Mouse (Mus musculus) thymus, postnatal 14 days (tissue): ENCODE results near the gene Esyt3.

Experiments
- DNase-seq: peaks from one replicate; pipeline ENCODE4 v3.0.0; 2021

The Esyt3 gene

GRCm38 (mm10) chr9:99353390-99353789, 5.0 kb downstream of the Esyt3 start:
- DNase-seq = no peak

- DNase-seq = no peak
Observed at GRCm38 (mm10) chr9:99352964-99353363, 5.4 kb downstream of the Esyt3 start.

- no peak for DNase-seq
Observed at GRCm38 (mm10) chr9:99345351-99345792, 13.0 kb downstream of the Esyt3 start.

GRCm38 (mm10) chr9:99341600-99341999, 16.8 kb downstream of the Esyt3 start:
- DNase-seq = no peak

GRCm38 (mm10) chr9:99340126-99340525, 18.2 kb downstream of the Esyt3 start:
- no peak for DNase-seq

GRCm38 (mm10) chr9:99339182-99339581, 19.2 kb downstream of the Esyt3 start:
- DNase-seq = no peak

GRCm38 (mm10) chr9:99338293-99338692, 20.1 kb downstream of the Esyt3 start:
- DNase-seq = no peak

GRCm38 (mm10) chr9:99336538-99336937, 21.8 kb downstream of the Esyt3 start:
- no peak for DNase-seq

GRCm38 (mm10) chr9:99326881-99327280, 31.5 kb downstream of the Esyt3 start:
- no peak for DNase-seq

GRCm38 (mm10) chr9:99325961-99326360, 32.4 kb downstream of the Esyt3 start:
- DNase-seq = no peak

- DNase-seq = no peak
Observed at GRCm38 (mm10) chr9:99325208-99325929, 33.0 kb downstream of the Esyt3 start.

- no peak for DNase-seq
Observed at GRCm38 (mm10) chr9:99320006-99320405, 38.4 kb downstream of the Esyt3 start.

GRCm38 (mm10) chr9:99319343-99319951, 38.9 kb downstream of the Esyt3 start:
- no peak for DNase-seq

- DNase-seq = no peak
Observed at GRCm38 (mm10) chr9:99306226-99306625, 52.1 kb downstream of the Esyt3 start.

GRCm38 (mm10) chr9:99304296-99304695, 54.1 kb downstream of the Esyt3 start:
- DNase-seq = no peak
